Mouse (Mus musculus) liver, adult 2 months (tissue): ENCODE measurements at regions not wholly inside any gene's neighbourhood (a gene's known extent, or its start where the extent isn't known, plus 50 kb on each side); places are given as distances from the start of the nearest gene placed in this dataset.

Experiments used
- DNase-seq: peaks from one replicate; pipeline ENCODE4 v3.0.0-alpha.2; 2011; ENCODE audit warnings: low read depth, low spot score; ENCODE audit errors: extremely low read depth
- H3K27ac ChIP-seq: fragments of 200-500 bp; replicated peaks from 2 replicates; pipeline ENCODE4 v1.5.1; 2012; ENCODE audit warnings: low read depth, mild to moderate bottlenecking, control low read depth, inconsistent platforms, low read length; ENCODE audit not compliant: insufficient read depth
- H3K27me3 ChIP-seq: fragments of 200-500 bp; 2 replicates; pipeline ENCODE4 v1.6.1; 2012; ENCODE audit warnings: mild to moderate bottlenecking, moderate library complexity, low read length, inconsistent platforms; ENCODE audit not compliant: control insufficient read depth, insufficient read depth
- H3K36me3 ChIP-seq: fragments of 200-500 bp; 2 replicates; pipeline ENCODE4 v1.6.1; 2012; ENCODE audit warnings: low read length, inconsistent platforms; ENCODE audit not compliant: control insufficient read depth, insufficient read depth
- H3K4me1 ChIP-seq: fragments of 200-500 bp; 2 replicates; pipeline ENCODE4 v1.6.1; 2011; ENCODE audit warnings: low read length; ENCODE audit not compliant: control insufficient read depth, insufficient read depth
- H3K4me3 ChIP-seq: fragments of 200-500 bp; 2 replicates; pipeline ENCODE4 v1.5.1; 2011; ENCODE audit warnings: low read depth, mild to moderate bottlenecking, control low read depth, low read length, moderate library complexity; ENCODE audit not compliant: insufficient read depth
- H3K79me2 ChIP-seq: fragments of 200-500 bp; 2 replicates; pipeline ENCODE4 v1.6.1; 2012; ENCODE audit warnings: inconsistent platforms, mild to moderate bottlenecking, low read length, moderate library complexity; ENCODE audit not compliant: control insufficient read depth, insufficient read depth
- H3K9ac ChIP-seq: fragments of 200-500 bp; 2 replicates; pipeline ENCODE4 v1.6.1; 2012; ENCODE audit warnings: low read depth, mild to moderate bottlenecking, control low read depth, inconsistent platforms, low read length
- CTCF ChIP-seq: fragments of 200-500 bp; IDR thresholded peaks from 2 replicates; pipeline ENCODE4 v1.5.1; 2011; ENCODE audit warnings: low read depth, low read length, control low read depth
- POLR2A ChIP-seq: fragments of 200-500 bp; IDR thresholded peaks from 2 replicates; pipeline ENCODE4 v1.6.1; 2011; ENCODE audit warnings: low read length, control low read depth; ENCODE audit not compliant: insufficient read depth; ENCODE audit errors: extremely low read depth
- WGBS: fragments of 180-500 bp; shearing (Covaris S2); methylation state at CpG from one replicate; pipeline ENCODE4 v1.1.7; 2018; 5-methylcytosine and 5-hydroxymethylcytosine counted together

- no peak overlapping the region for H3K27ac ChIP-seq
- H3K36me3 ChIP-seq: no peaks in the 10 kb centered on the region
- no peak overlapping the region for H3K9ac ChIP-seq
- TF ChIP-seq POLR2A (no peak), CTCF (no peak)
- no peak for DNase-seq
- H3K27me3 ChIP-seq: no peaks in the 10 kb centered on the region
- no peaks in the 10 kb centered on the region for H3K79me2 ChIP-seq
- no peak overlapping the region for H3K4me3 ChIP-seq
- H3K4me1 ChIP-seq: no peaks in the 10 kb centered on the region
- WGBS: 78% methylated on average over 2 of the region's 2 CpGs
Observed at GRCm38 (mm10) chr2:46316666-46317065, 1199.5 kb upstream of the Zeb2 start.

GRCm38 (mm10) chr2:46315243-46315642, 1198.0 kb upstream of the Zeb2 start:
- H3K79me2 ChIP-seq: no peaks in the 10 kb centered on the region
- TF ChIP-seq POLR2A (no peak), CTCF (no peak)
- no peak for DNase-seq
- H3K4me3 ChIP-seq: no peak overlapping the region
- no peaks in the 10 kb centered on the region for H3K27me3 ChIP-seq
- H3K27ac ChIP-seq: no peak overlapping the region
- no peak overlapping the region for H3K9ac ChIP-seq
- 78% methylated on average over 3 of the region's 3 CpGs for WGBS
- no peaks in the 10 kb centered on the region for H3K4me1 ChIP-seq
- no peaks in the 10 kb centered on the region for H3K36me3 ChIP-seq

GRCm38 (mm10) chr2:46307582-46308153, 1190.5 kb upstream of the Zeb2 start:
- Histone ChIP-seq H3K4me3 (no peak overlapping the region), H3K4me1 (no peaks in the 10 kb centered on the region), H3K79me2 (no peaks in the 10 kb centered on the region), H3K9ac (no peak overlapping the region), H3K36me3 (no peaks in the 10 kb centered on the region), H3K27ac (no peak overlapping the region), H3K27me3 (no peaks in the 10 kb centered on the region)
- WGBS: 76% methylated on average over 2 of the region's 2 CpGs
- TF ChIP-seq POLR2A (no peak), CTCF (no peak)
- DNase-seq: no peak

- WGBS: 52% methylated on average over 1 of the region's 1 CpGs
- no peak for TF ChIP-seq POLR2A
- TF ChIP-seq CTCF: no peak
- no peak overlapping the region for H3K4me3 ChIP-seq
- H3K4me1 ChIP-seq: no peaks in the 10 kb centered on the region
- no peaks in the 10 kb centered on the region for H3K27me3 ChIP-seq
- H3K36me3 ChIP-seq: no peaks in the 10 kb centered on the region
- no peak overlapping the region for H3K9ac ChIP-seq
- H3K27ac ChIP-seq: no peak overlapping the region
- H3K79me2 ChIP-seq: no peaks in the 10 kb centered on the region
- DNase-seq: no peak
Observed at GRCm38 (mm10) chr2:46302627-46303026, 1185.4 kb upstream of the Zeb2 start.

GRCm38 (mm10) chr2:46297274-46297843, 1180.2 kb upstream of the Zeb2 start:
- Histone ChIP-seq H3K4me1 (no peaks in the 10 kb centered on the region), H3K27ac (no peak overlapping the region), H3K4me3 (no peak overlapping the region), H3K27me3 (no peaks in the 10 kb centered on the region), H3K79me2 (no peaks in the 10 kb centered on the region), H3K9ac (no peak overlapping the region), H3K36me3 (no peaks in the 10 kb centered on the region)
- no peak for DNase-seq
- TF ChIP-seq CTCF: no peak
- TF ChIP-seq POLR2A: no peak
- WGBS: 74% methylated on average over 2 of the region's 2 CpGs

GRCm38 (mm10) chr2:46283929-46284598, 1166.9 kb upstream of the Zeb2 start:
- no peak overlapping the region for H3K27ac ChIP-seq
- H3K4me1 ChIP-seq: no peaks in the 10 kb centered on the region
- DNase-seq: no peak
- no peak overlapping the region for H3K9ac ChIP-seq
- no peak overlapping the region for H3K4me3 ChIP-seq
- no peaks in the 10 kb centered on the region for H3K27me3 ChIP-seq
- H3K36me3 ChIP-seq: no peaks in the 10 kb centered on the region
- H3K79me2 ChIP-seq: no peaks in the 10 kb centered on the region
- TF ChIP-seq CTCF: no peak
- no peak for TF ChIP-seq POLR2A
- 77% methylated on average over 5 of the region's 5 CpGs for WGBS
